Comparison of ENCODE assay signal across 9 mouse cellular contexts in the genomic region with DNA sequence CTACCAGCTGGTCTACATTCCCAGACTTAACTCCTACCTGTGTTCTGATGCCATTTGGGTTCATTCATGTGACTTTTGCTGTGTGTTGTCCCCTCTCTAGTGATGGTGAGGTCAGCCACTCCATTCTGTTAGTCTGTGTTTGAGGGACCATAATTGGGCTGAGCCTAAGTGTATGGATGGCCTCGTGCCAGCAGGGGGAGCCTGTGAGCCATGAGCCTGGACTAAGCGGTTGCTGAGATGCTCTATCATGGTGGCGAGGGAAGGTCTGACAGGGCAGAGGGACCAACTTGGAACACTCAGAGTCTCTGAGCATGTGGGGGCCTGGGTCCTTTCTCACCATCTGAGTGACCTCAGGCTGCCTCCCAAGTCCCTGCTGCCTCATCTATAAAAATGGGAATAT. TPM values are rescaled to one million over a fixed set of nuclear protein-coding genes. Genes with fewer than 3 reads are reported as not detected.
DNase-seq lines count a peak whose midpoint lies in the region; ATAC-seq and TF ChIP-seq lines count a peak whose summit lies in the region.
"Had no signal": no experiment of that assay in that cellular context is flagged by ENCODE, and none has a peak within 500 bp of the region (broad histone marks: within the 10 kb centered on the region; RNA-seq: fewer than 3 reads in every experiment).

No protein-coding gene starts in this region.

- TF ChIP-seq CTCF in gastrocnemius, adult 2 months (IDR thresholded peaks at IDR 0.05): peak; percentile 96

- peak; percentile 79 for ATAC-seq in inflammation-experienced regulatory T-cells, adult 6 months
- peak; percentile 81 for ATAC-seq in megakaryocyte progenitor cell, adult 5-6 weeks (replicated peaks; ENCODE audit: poor library complexity)

- intact Hi-C loops in gastrocnemius, adult 2 months (cut with DNase I): loop anchor here (1.0 to 10.0 kb wide), 2 partner anchors 132 to 350 kb away; a partner anchor contains a TSS
- intact Hi-C loops in left cerebral cortex, postnatal 10 days (cut with DNase I): loop anchor here (5.0 to 10.0 kb wide), 2 partner anchors 278 to 350 kb away; a partner anchor contains a TSS

- peak; percentile 76 for DNase-seq in T-cell, adult 2 months (ENCODE audit: low spot score)
- peak; percentile 94 to 95 for DNase-seq in cerebellum, postnatal 14 days
- peak; percentile 86 for DNase-seq in gastrocnemius, adult 2 months
- DNase-seq in left cerebral cortex, postnatal 10 days (ENCODE audit: extremely low spot score in 1 of 2, low spot score in 2 of 2): peak; percentile 59 to 88
- DNase-seq in right cerebral cortex, postnatal 14 days: peak; percentile 89
- DNase-seq in urinary bladder, postnatal 14 days (ENCODE audit: low spot score): peak; percentile 87

- no peak overlapping the region for H3K27ac ChIP-seq in gastrocnemius, adult 2 months

- H3K4me3 ChIP-seq in gastrocnemius, adult 2 months: no peak overlapping the region
- H3K4me3 ChIP-seq: megakaryocyte, embryonic 14.5 days had no signal

RNA-seq across cellular contexts. Expression of a gene that starts 8.0 kb away (rescaled TPM):
- total RNA-seq in gastrocnemius, adult 2 months (2021): 100 to 1,000 TPM; 261 to 294 TPM
- polyA plus RNA-seq in inflammation-experienced regulatory T-cells, adult 6 months (2017; shearing (Covaris generic)): 1 to 10 TPM in 2 of 3 experiments, under 1 TPM in 1; 0.99 to 3.1 (median 1.8) TPM
- 1 to 10 TPM; 8.0 to 8.9 TPM for total RNA-seq in left cerebral cortex, postnatal 10 days (2021)
- total RNA-seq in megakaryocyte progenitor cell, adult 5-6 weeks (2015): 12.7 and 17.6 TPM in 2 replicates
- 0.68 and 3.7 TPM in 2 replicates for total RNA-seq in megakaryocyte progenitor cell, adult 5-6 weeks (2017)

RNA-seq across cellular contexts. Expression of a gene that starts 24.8 kb away (rescaled TPM):
- 100 to 1,000 TPM in 1 of 2 experiments, 10 to 100 TPM in 1; 89.9 to 125 TPM for total RNA-seq in gastrocnemius, adult 2 months (2021)
- 100 to 1,000 TPM; 104 to 160 (median 120) TPM for polyA plus RNA-seq in inflammation-experienced regulatory T-cells, adult 6 months (2017; shearing (Covaris generic))
- 100 to 1,000 TPM; 136 TPM for total RNA-seq in left cerebral cortex, postnatal 10 days (2021)
- 197 and 204 TPM in 2 replicates for total RNA-seq in megakaryocyte progenitor cell, adult 5-6 weeks (2015)
- 244 and 250 TPM in 2 replicates for total RNA-seq in megakaryocyte progenitor cell, adult 5-6 weeks (2017)

RNA-seq across cellular contexts. Expression of a gene that starts 41.0 kb away (rescaled TPM):
- under 1 TPM; 0.53 to 0.54 TPM for total RNA-seq in gastrocnemius, adult 2 months (2021)
- under 1 TPM in 1 of 3 experiments, not detected in 2; 0.20 TPM for polyA plus RNA-seq in inflammation-experienced regulatory T-cells, adult 6 months (2017; shearing (Covaris generic))
- total RNA-seq in left cerebral cortex, postnatal 10 days (2021): 10 to 100 TPM; 23.0 to 26.0 TPM
- total RNA-seq in megakaryocyte progenitor cell, adult 5-6 weeks (2015): not detected in 2 replicates
- total RNA-seq in megakaryocyte progenitor cell, adult 5-6 weeks (2017): not detected in 2 replicates

RNA-seq across cellular contexts. Expression of a gene that starts 45.3 kb away (rescaled TPM):
- under 1 TPM; 0.71 to 0.86 TPM for total RNA-seq in gastrocnemius, adult 2 months (2021)
- polyA plus RNA-seq in inflammation-experienced regulatory T-cells, adult 6 months (2017; shearing (Covaris generic)): 100 to 1,000 TPM; 253 to 288 (median 257) TPM
- total RNA-seq in left cerebral cortex, postnatal 10 days (2021): 1 to 10 TPM; 3.7 to 5.5 TPM
- total RNA-seq in megakaryocyte progenitor cell, adult 5-6 weeks (2015): 63.8 and 78.7 TPM in 2 replicates
- 216 and 225 TPM in 2 replicates for total RNA-seq in megakaryocyte progenitor cell, adult 5-6 weeks (2017)

Comparison
In these comparisons a context has a peak if more than half of its experiments do, and no peak if none do; other contexts are left out.
1. RNA of a gene that starts 8.0 kb away (total RNA-seq): 261 to 294 TPM in gastrocnemius, adult 2 months; 0.68 to 17.6 TPM in megakaryocyte progenitor cell, adult 5-6 weeks and 8.0 to 8.9 TPM in left cerebral cortex, postnatal 10 days; every median in the first group is over 10 times any median in the second.
2. RNA of a gene that starts 41.0 kb away (total RNA-seq): 23.0 to 26.0 TPM in left cerebral cortex, postnatal 10 days; 0.53 to 0.54 TPM in gastrocnemius, adult 2 months and not detected in megakaryocyte progenitor cell, adult 5-6 weeks; every median in the first group is over 10 times any median in the second.
3. Peak in every context shown above with its lines, with median percentiles within 50 percentile points of each other: DNase-seq.